Mouse (Mus musculus): ENCODE measurements around the gene Wdfy1.

Wdfy1 gene

DNA sequence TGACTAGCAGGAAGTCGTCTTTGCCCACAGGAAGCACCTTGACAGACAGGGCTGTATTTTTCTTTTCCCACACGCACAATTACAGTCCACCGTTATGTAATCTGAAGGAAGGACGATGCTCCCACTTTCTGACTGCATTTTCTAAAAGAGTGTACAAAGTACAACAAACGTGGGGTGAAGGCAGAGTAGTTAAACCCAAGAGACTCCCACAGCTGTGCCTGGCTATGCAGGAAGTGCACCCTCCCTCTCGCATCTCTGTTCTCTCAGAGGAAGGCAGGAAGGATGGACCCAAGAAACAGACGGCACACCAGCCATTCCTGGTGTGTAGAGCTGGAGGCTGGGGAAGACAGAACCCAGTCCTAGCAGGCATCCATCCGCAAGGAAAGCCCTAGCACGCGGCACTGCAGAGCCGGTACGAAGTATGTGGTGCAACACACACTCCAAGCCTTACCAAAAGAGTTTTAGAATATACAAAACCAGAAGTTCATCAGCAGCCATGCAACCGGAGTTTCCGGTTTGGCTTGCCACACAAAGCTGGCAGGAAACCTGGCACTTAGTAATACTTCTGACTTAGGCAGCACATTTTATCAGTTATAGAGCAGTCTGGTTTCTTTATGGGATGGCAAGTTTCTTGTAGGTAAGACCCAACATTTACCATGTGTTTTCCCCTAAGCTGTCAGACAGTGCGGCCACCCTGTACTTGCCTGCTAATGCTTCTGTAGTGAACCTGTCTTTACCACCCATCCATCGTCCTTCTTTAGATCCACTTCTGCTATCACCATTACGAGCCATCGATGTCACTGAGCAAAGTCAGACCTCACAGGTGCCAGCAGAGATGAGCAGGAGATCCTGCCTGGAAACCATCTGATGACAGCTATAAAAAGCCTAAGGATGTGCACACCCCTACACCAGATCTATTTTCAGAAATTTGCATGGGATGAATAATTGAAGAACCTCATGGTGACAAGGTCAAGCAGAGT lies 64.5 kb downstream of the Wdfy1 start:
- peak; percentile 32 to 36 for DNase-seq (ENCODE audit: low spot score in 2 of 2)

DNA sequence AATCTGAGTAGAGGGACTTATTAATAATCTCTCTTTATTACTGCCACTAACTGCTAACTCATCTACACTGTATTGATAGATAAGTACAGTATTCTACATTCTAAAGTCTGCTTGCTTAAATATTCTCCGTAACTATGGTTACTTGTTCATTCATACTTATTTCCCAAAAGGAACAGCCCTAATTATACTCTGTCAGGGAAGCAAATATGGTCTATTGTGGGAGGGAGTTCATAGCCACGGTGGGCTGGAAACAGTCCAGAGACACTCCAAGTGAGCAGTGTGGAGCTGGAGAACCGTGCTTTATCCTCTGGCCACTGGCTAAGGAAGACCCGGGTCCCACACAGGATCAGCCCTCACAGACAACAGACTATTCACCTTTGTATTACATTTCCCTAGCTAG lies 65.3 kb downstream of the Wdfy1 start:
- no peak for DNase-seq (ENCODE audit: low spot score in 2 of 2)

DNA sequence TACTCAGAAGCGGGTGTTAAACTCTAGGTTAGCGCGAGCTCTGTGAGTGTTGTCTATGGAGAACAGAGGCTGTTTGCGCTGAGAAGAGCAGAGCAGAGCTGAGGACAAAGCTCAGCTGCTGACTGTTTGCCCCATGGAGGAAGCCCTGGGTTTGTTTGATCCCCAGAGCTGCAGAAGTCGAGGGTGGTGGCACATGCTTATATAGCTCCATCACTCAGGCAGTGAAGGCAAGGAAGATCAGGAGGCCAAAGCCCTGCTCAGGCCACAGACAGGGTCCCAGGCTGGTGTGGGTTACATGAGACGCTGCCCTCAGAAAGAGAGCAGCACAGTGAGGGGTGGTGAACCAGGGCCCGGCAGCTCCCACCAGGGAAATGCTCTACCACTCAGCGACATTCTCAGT lies 65.7 kb downstream of the Wdfy1 start:
- DNase-seq (ENCODE audit: low spot score in 2 of 2) = no peak

DNA sequence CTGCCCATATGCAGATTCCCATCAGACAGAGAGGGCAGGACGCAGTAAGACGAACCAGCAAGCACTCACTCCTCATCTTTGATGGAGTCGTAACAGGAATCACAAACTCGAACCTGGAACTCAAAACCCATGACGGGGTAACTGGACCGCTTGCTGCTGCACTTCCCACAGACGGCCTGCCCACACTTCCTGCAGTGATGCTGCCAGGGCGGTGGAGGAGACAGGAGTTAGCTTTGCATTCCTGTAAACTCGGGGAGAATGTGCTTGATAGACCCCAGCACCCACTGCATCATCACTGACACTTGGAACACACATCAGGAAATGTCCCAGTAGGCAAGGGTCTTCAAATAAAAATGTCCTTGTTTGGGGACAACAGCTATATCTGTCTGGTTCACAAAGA lies 68.6 kb downstream of the Wdfy1 start:
- DNase-seq (ENCODE audit: low spot score in 2 of 2) = no peak

DNA sequence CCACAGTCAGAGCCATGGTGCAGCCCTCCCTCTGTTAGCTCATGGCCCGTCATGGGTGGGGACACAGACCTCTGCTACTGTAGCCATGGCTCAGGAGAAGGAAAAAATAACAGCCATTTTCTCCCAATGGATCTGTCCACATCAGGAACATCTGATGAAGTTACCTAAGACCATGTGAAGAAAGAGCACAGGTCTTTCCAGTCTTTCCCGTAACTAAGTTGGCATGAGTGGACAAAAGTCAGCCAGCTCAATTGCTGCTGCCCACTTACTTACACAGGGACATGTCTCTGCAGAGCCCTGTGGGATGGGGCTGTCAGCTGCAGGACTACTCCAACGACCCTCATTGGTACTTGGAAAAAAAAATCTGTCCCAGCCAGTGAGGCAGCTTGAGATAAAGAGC lies 69.2 kb downstream of the Wdfy1 start:
- DNase-seq (ENCODE audit: low spot score in 2 of 2) = no peak

DNA sequence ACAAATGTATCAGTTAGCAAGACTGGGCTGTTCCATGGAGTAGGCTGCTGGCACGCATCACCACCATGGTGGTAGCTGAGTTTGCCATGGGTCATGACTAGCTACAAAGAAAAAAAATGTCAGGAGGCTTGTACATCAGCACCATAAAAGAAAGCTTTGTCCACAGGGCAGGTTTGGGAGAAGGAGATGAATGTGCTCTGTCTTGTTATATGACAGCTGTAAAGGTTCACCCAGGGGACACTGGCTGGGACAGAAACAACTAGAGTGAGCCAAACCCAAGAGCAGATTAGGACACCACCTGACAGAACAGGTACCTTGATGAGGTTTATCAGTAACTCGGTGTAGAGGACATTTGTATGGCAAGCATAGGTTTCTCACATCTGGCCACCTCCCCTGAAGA lies 71.3 kb downstream of the Wdfy1 start:
- no peak for DNase-seq (ENCODE audit: low spot score in 2 of 2)

DNA sequence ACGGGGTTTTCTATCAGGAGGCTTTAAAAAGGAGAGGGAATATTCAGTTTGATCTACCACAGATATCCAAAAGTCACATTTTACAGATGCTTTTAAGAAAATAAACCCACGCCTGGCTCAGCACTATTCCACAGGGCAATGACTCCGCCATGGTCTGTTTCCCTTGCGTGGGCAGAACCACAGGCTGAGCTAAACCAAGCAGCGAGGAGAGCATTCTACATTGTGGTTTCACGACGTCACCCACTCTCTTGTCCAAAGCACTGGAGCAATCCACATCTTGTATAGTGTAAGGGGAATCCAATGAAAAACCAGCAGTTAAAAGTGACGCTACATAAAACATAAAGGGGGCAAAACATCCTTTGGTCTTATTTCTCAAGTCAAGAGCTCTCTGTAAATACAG lies 72.4 kb downstream of the Wdfy1 start:
- DNase-seq (ENCODE audit: low spot score in 2 of 2) = no peak

DNA sequence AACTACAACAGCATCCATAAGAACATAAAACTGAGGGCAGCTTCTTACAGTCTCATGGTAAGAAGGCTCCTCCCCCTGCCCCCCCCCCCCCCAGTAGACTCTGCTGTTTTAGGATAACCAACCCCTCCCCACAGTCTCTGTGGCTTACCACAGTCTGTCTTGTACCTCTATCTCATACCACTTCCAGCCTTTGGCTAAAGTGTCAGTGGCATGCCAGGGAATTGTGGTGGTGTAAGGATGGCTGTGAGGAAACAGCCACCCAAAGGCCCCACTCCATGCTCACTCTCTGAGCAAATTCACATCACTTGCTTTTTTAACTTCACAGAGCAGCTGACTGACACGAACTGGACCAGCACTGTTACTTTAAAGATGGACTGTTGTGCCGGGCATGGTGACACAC lies 77.4 kb downstream of the Wdfy1 start:
- DNase-seq (ENCODE audit: low spot score in 2 of 2) = no peak

DNA sequence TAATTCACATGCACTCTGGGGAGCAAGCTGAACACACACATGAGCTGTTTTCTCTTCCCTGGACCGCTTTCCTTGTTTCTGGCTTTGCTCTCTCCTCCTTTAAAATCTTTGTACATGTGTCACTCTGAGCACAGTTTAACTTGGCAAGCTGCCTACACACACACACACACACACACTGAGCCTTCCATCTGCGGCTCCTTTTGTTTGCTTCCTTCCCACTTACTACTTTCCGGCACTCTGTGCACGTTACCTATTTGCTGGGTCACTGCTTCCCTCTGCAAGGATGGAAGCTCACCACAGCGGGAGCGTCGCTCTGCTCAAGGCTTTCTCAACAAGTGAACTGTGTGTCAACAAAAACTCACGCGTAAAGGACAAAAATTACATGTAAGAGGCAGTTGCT lies 78.6 kb downstream of the Wdfy1 start:
- DNase-seq (ENCODE audit: low spot score in 2 of 2) = no peak

DNA sequence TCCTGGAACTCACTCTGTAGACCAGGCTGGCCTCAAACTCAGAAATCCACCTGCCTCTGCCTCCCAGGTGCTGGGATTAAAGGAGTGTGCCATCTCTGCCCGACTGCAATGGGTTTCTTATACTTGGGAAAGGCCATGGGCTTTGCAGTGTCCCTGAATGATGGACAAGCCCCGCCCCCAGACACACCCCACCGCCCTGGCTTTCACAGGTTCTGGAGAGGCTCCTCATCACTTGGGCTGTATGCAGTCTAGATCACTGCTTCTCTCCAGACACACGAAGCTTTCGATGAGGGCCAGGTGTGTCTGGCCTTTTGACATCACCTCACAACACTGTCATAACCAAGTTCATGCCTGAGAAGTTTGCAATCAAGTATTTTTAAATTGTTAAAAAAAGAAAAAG lies 79.0 kb downstream of the Wdfy1 start:
- DNase-seq (ENCODE audit: low spot score in 2 of 2) = no peak

DNA sequence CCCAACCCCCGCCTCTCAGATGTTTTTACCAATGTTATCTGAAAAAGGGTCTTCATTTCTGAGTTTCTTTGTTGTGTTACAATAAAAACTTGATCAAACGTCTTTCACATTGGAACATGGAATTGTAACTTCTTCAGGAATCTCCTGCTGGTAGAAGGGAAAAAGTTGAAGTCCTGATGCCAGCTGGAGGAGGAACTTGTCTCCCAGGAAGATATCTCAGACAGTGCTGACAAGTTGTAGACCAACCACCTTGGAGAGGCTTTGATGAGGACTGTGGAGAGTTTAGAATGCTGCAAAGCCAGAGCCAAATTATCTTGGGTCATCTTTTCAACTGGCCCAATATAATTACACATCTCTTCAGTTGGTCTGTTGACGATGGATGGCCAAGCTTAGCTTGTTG lies 83.5 kb downstream of the Wdfy1 start:
- no peak for DNase-seq (ENCODE audit: low spot score in 2 of 2)

DNA sequence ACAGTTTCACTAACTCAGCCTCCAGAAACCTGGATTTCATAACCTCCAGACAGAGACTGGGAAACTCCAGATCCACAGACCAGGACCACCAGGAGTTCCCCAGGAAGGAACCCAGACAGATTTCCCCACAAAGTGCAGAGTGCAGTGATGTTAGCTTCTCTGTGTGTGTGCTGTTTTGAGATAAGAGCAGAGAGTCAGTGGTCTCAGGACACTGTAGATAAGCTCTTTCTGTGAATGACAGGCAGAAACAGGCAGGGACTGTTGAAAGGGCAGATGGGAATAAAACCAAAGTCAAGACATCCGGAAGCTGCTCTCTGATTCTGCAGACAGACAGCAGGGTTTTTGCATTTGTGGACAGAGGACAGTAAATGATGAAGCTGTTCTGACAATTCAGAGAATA lies 88.7 kb downstream of the Wdfy1 start:
- DNase-seq (ENCODE audit: low spot score in 2 of 2) = no peak

DNA sequence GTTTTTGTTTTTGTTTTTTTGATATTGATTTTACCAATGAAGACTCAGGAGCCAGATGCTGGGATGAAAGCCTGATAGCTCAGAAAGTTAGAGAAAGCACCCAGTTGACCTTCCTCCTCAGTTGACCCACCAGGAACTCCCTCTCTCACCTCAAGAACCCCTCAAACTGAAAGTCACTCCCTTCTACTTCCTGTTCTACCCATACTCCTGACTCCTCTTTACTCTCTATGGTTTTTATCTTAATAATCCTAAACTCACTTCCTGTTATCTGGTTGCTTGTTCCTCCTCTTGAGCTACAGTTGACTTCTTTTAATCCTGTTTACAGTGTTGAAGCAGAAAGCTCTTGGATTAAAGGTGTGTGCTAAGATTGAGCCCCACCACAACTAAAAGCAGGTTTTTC lies 91.9 kb downstream of the Wdfy1 start:
- no peak for DNase-seq (ENCODE audit: low spot score in 2 of 2)

DNA sequence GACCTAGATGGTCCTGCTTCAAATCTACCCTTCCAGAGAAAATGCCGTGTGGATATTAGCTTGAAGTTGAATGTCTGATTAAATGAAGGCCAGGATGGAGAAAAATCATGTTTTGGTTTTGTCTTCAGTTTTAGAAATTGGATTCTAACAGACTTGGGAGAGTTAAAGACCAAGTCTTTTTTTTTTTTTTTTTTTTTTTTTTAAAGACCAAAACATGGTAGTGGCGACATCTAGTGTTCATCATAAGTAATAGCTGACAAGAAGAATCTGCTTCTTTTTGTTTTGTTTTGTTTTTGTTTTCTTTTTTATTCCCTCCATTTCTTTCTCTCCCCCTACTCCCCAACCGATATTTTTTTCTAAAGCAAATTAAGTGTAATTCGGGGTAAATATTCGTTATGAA lies 93.0 kb downstream of the Wdfy1 start:
- no peak for DNase-seq (ENCODE audit: low spot score in 2 of 2)

DNA sequence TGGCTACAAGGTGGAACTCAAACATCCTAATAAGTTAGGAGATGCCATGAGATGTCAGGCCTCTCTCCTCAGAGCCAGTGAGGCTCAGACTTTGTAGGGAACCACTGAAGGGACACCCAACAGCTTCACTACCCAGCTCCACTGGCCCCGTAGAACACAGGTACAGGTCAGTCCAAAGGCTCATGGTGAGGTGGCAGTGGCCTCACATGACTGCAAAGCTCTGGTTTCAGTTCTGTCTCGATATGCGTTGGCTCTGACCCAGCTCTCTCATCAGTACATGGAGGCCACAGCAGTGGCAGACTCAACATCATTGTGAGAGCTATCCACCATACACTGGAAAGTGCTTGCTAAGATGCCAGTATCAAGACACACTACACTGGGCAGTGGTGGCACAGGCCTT lies 95.2 kb downstream of the Wdfy1 start:
- DNase-seq (ENCODE audit: low spot score in 2 of 2) = no peak

DNA sequence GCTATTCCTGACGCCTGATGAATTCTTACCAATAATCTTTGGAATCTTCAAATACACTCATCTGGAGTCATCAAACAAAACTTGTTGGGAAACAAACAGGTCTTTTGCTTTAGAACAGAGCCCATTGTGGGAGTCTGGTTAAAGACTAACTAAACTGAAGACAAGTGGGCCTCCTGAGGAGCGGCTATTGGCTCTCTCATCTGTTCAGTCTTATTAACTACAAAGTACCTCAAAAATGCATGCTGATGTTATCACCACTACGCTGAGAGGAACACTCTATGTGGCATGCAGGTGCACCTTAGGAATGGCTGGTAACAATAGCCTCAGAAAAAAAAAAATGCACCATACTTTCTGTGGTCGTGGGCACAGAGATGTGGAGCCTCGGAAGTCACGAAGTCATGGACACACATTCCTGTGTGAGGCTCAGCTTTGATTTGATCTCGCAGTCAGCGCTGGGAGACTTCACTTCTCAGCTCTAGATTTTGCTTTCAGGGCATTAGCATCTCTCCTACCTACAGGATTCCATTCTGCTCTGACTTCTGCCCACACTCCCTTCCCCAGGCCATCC lies 97.7 kb downstream of the Wdfy1 start:
- DNase-seq (ENCODE audit: low spot score in 2 of 2) = no peak

DNA sequence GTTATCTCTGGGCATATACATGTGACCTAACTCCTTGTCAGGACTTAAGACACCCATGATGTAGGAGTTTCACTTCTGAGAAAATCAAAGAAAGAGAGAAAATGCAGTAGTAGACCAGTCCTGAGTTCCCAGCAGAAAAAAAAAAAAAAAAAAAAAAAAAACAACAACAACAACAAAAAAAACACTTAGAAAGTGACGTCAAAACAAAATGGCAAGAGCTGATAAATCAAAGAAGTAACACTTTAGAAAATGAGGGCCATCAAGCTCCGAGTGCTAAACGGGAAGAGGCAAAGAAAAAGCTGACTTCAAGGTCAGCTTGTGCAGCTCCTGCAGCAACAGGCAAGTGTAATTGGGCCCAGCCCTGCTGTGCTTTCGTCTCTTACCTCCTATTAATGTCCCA lies 100.2 kb downstream of the Wdfy1 start:
- DNase-seq (ENCODE audit: low spot score in 2 of 2) = no peak

DNA sequence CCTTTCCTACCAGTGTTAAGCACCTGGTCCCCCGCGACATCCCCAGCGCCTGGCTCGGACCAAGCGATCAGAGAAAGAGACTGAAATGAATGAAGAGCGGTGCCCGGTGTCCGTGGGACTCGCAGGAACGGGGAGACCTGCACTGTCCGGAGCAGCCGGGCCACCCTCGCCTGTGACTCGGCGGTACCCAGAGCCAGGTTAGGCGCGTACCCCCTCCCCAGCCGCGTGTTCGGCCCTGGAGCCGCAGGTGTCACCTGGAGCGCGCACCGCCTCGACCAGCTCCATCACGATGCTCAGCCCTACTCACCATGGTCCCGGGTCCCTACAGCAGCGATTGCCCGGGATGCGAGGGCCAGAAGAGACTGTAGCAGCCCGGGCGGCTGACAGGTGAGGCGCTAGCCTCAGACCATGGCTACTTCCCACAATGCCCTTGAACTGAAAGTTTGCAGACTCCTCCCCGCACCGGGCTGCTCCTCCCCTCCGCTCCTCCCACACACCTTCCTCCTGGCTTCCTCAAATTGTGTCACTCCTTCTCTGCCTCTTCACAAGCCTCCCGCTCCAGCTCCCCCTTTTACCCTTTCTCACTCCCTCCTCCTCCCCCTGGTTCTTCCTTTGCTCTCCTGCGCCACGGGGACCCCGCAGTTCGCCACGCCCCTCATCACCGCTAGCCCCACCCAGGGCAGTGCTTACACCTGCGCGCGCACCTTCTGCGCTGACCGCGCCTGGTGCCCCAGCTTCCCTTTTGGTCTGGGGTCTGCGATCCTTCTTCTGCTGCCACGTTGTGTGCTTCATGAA lies 104.2 kb downstream of the Wdfy1 start, which contains the start of gene Ap1s3:
Ap1s3 (minus strand) TSS at position 430 of the 795 bp plus-strand sequence.
- peak; percentile 59 to 79 for DNase-seq (ENCODE audit: low spot score in 2 of 2)

DNA sequence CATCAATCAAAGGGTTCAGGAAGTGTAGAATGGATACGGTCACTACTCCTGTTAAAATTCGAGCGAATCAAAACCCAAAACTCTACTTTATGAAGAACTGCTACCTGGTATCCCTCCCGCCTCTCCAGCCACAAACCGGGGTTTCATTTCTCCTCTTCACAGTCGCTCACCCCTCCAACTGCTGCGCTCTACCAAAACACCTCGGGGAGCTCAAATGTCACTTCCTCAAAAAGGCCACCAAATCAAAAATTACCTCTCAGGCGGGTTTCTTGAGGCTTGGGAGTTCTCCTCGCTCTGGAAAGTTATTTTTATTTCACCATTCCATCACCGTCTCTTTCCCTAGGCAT lies 104.8 kb downstream of the Wdfy1 start:
- peak; percentile 7 to 64 for DNase-seq (ENCODE audit: low spot score in 2 of 2)

DNA sequence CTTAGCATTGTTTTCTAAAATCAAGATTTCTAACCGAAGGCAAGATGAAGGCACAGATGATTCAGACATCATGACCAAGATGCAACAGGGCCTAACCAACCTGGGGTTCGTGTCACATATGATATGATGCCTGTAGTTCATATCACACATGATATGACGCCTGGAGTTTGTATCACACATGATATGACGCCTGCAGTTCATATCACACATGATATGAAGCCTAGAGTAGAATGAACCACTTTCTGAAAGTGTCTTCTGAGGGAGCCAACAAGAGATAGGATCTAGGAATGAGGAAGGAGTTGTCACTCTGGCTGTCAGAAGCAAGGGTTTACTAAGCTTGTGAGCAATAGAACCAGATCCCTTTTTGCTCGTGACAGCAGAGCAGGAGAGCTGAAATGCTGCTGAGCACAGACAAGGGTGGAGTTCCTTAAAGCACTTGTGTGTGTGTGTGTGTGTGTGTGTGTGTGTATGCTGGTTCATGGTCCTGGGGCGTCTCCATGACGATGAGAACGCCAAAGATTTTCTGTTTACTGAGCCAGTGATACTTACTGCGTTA lies 106.4 kb downstream of the Wdfy1 start:
- DNase-seq (ENCODE audit: low spot score in 2 of 2) = no peak

DNA sequence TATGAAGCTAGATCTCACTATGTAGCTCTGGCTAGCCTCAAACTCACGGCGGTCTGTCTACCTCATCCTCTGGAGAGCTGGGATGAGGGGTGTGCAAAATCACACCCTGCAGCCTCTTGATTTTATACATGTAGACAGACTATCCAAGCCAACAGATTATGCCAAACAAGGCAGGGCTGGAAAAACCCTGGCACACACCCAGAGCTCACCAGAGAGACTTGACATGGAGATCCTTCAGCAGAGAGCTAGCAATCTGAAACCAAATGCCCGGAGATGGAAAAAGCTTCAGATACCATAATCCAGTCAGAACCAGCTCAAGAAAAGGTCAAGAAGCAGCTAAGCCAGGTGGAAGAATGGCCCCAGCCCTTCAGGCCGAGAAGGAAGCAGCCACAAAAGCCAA lies 111.0 kb downstream of the Wdfy1 start:
- DNase-seq (ENCODE audit: low spot score in 2 of 2) = no peak

DNA sequence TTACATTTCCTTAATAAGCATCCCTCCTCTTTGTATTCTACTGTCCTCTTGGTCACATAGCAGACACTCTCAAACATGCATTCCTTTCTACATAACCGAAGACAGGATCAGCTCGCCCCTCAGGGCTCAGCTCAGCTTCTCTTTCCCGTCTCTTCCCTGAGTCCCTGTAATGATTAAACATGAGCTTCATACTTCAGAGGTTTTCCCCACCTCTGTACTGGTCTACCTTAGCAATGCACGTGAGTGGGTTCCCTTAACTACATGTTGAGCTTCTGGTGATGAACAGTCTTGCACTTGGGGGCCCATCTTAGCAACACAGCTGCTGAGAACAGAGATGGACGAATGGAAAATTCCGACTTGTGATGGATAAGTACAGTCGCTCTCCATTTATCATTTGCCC lies 116.3 kb downstream of the Wdfy1 start:
- DNase-seq (ENCODE audit: low spot score in 2 of 2) = no peak
